Mouse (Mus musculus) forebrain, embryonic 10.5 days (tissue): ENCODE measurements around the gene Chst3. TPM values are rescaled to one million over a fixed set of nuclear protein-coding genes. Genes with fewer than 3 reads are reported as not detected.
"Not testable (repeated sequence)": the region's sequence is repeated elsewhere in the genome, so short reads cannot be mapped to it uniquely, and the experiment has no call there.

Experiments used
- DNase-seq: peaks from one replicate; pipeline ENCODE4 v3.0.0-alpha.2; 2017; ENCODE audit warnings: low spot score; ENCODE audit errors: extremely low spot score
- H3K27ac ChIP-seq: fragments of 300-500 bp; sonication (generic); 2 replicates; pipeline ENCODE4 v1.5.1; 2016; ENCODE audit warnings: mild to moderate bottlenecking
- H3K27me3 ChIP-seq: fragments of 300-500 bp; sonication (generic); 2 replicates; pipeline ENCODE4 v1.6.1; 2016; ENCODE audit warnings: mild to moderate bottlenecking; ENCODE audit not compliant: poor library complexity, severe bottlenecking
- H3K36me3 ChIP-seq: fragments of 300-500 bp; sonication (generic); replicated peaks from 2 replicates; pipeline ENCODE4 v1.6.1; 2016; ENCODE audit warnings: mild to moderate bottlenecking, moderate library complexity
- H3K4me1 ChIP-seq: fragments of 300-500 bp; sonication (generic); 2 replicates; pipeline ENCODE4 v1.6.1; 2016
- H3K4me3 ChIP-seq: fragments of 300-500 bp; sonication (generic); 2 replicates; pipeline ENCODE4 v1.5.1; 2016; ENCODE audit warnings: mild to moderate bottlenecking, moderate library complexity
- H3K9me3 ChIP-seq: fragments of 300-500 bp; sonication (generic); 2 replicates; pipeline ENCODE4 v1.6.1; 2016; ENCODE audit warnings: mild to moderate bottlenecking, moderate library complexity
- WGBS: fragments of 180-500 bp; shearing (Covaris S2); methylation state at CpG from one replicate; pipeline ENCODE4 v1.1.7; 2016; 5-methylcytosine and 5-hydroxymethylcytosine counted together
- polyA plus RNA-seq: library from polyadenylated mRNA; unstranded; fragments of >200 nt; fragmentation: Nextera tagmentation; extraction: Ambion mirVana; gene quantifications from 2 replicates; pipeline ENCODE4 v1.2.1, GENCODE M21; 2016

The Chst3 gene
- polyA plus RNA-seq, 1 experiment from 2014 or later, result 2.4 TPM

GRCm38 (mm10) chr10:60224601-60225000, 5.5 kb upstream of the Chst3 start:
- Histone ChIP-seq H3K9me3 (no peaks in the 10 kb centered on the region), H3K4me3 (no peak overlapping the region), H3K4me1 (peaks cover 5% of the 10 kb centered on the region), H3K36me3 (no peaks in the 10 kb centered on the region), H3K27me3 (peaks cover 11% of the 10 kb centered on the region), H3K27ac (no peak overlapping the region)
- no peak for DNase-seq
- WGBS, result 76% methylated on average over 2 of the region's 2 CpGs

GRCm38 (mm10) chr10:60221571-60222259, 2.7 kb upstream of the Chst3 start:
- H3K4me3 ChIP-seq, H3K36me3 ChIP-seq, DNase-seq, H3K27ac ChIP-seq, H3K9me3 ChIP-seq: not testable (repeated sequence)
- WGBS, result 92% methylated on average over 5 of the region's 5 CpGs
- Histone ChIP-seq H3K27me3 (peaks cover 39% of the 10 kb centered on the region), H3K4me1 (peaks cover 34% of the 10 kb centered on the region)

- no peak overlapping the region for H3K27ac ChIP-seq
- 85% methylated on average over 4 of the region's 4 CpGs for WGBS
- H3K4me1 ChIP-seq, result peaks cover 45% of the 10 kb centered on the region
- no peak overlapping the region for H3K4me3 ChIP-seq
- no peak for DNase-seq
- peaks cover 45% of the 10 kb centered on the region for H3K27me3 ChIP-seq
- H3K9me3 ChIP-seq, result no peaks in the 10 kb centered on the region
- H3K36me3 ChIP-seq, result peaks cover 2% of the 10 kb centered on the region; the same call in 1 of the 2 replicates
These were observed 1.5 kb upstream of the Chst3 start for GRCm38 (mm10) chr10:60220607-60221006.

- DNase-seq, result no peak
These were observed 1.0 kb upstream of the Chst3 start for GRCm38 (mm10) chr10:60220042-60220523.

GRCm38 (mm10) chr10:60218033-60218590, 948 bp downstream of the Chst3 start:
- H3K9me3 ChIP-seq, result no peaks in the 10 kb centered on the region
- peaks cover 56% of the 10 kb centered on the region for H3K27me3 ChIP-seq
- peaks cover 2% of the 10 kb centered on the region; the same call in 1 of the 2 replicates for H3K36me3 ChIP-seq
- DNase-seq, result peak; percentile 50
- H3K4me3 ChIP-seq, result peak overlapping the region; percentile 84
- H3K4me1 ChIP-seq, result peaks cover 61% of the 10 kb centered on the region
- 4% methylated on average over 18 of the region's 18 CpGs for WGBS
- H3K27ac ChIP-seq, result peak overlapping the region; percentile 93

More at GRCm38 (mm10) chr10:60220042-60220523, 1.0 kb upstream of the Chst3 start:
- peaks cover 50% of the 10 kb centered on the region for H3K4me1 ChIP-seq
- H3K4me3 ChIP-seq, result peak overlapping the region; percentile 84; the same call in 1 of the 2 replicates
- 62% methylated on average over 5 of the region's 5 CpGs for WGBS
- peak overlapping the region; percentile 93 for H3K27ac ChIP-seq
- peaks cover 2% of the 10 kb centered on the region; the same call in 1 of the 2 replicates for H3K36me3 ChIP-seq
- H3K9me3 ChIP-seq, result no peaks in the 10 kb centered on the region
- peaks cover 50% of the 10 kb centered on the region for H3K27me3 ChIP-seq

GRCm38 (mm10) chr10:60216331-60217095, 2.5 kb downstream of the Chst3 start:
- Histone ChIP-seq H3K4me3 (peak overlapping the region; percentile 84; the same call in 1 of the 2 replicates), H3K27ac (no peak overlapping the region), H3K27me3 (peaks cover 56% of the 10 kb centered on the region), H3K36me3 (peaks cover 2% of the 10 kb centered on the region; the same call in 1 of the 2 replicates), H3K4me1 (peaks cover 74% of the 10 kb centered on the region), H3K9me3 (no peaks in the 10 kb centered on the region)
- 85% methylated on average over 11 of the region's 11 CpGs for WGBS
- no peak for DNase-seq

- H3K4me3 ChIP-seq, result no peak overlapping the region
- DNase-seq, result no peak
- H3K36me3 ChIP-seq, result peaks cover 2% of the 10 kb centered on the region; the same call in 1 of the 2 replicates
- 76% methylated on average over 14 of the region's 14 CpGs for WGBS
- peaks cover 52% of the 10 kb centered on the region for H3K27me3 ChIP-seq
- no peak overlapping the region for H3K27ac ChIP-seq
- H3K9me3 ChIP-seq, result no peaks in the 10 kb centered on the region
- H3K4me1 ChIP-seq, result peaks cover 80% of the 10 kb centered on the region
These were observed 3.7 kb downstream of the Chst3 start for GRCm38 (mm10) chr10:60215077-60215960.

- Histone ChIP-seq H3K4me1 (peaks cover 77% of the 10 kb centered on the region), H3K4me3 (no peak overlapping the region), H3K27ac (peak overlapping the region; percentile 21), H3K36me3 (peaks cover 2% of the 10 kb centered on the region; the same call in 1 of the 2 replicates), H3K9me3 (no peaks in the 10 kb centered on the region), H3K27me3 (peaks cover 28% of the 10 kb centered on the region)
- no peak for DNase-seq
- 51% methylated on average over 11 of the region's 11 CpGs for WGBS
These were observed 6.3 kb downstream of the Chst3 start for GRCm38 (mm10) chr10:60212589-60213379.

GRCm38 (mm10) chr10:60211501-60212005, 7.5 kb downstream of the Chst3 start:
- no peak overlapping the region for H3K4me3 ChIP-seq
- H3K36me3 ChIP-seq, result peaks cover 2% of the 10 kb centered on the region; the same call in 1 of the 2 replicates
- H3K9me3 ChIP-seq, result no peaks in the 10 kb centered on the region
- WGBS, result 77% methylated on average over 8 of the region's 8 CpGs
- H3K27me3 ChIP-seq, result peaks cover 15% of the 10 kb centered on the region
- peak overlapping the region; percentile 12; the same call in 1 of the 2 replicates for H3K27ac ChIP-seq
- no peak for DNase-seq
- peaks cover 65% of the 10 kb centered on the region for H3K4me1 ChIP-seq

- H3K9me3 ChIP-seq, result no peaks in the 10 kb centered on the region
- WGBS, result 75% methylated on average over 2 of the region's 2 CpGs
- peaks cover 9% of the 10 kb centered on the region for H3K27me3 ChIP-seq
- peak overlapping the region; percentile 44; the same call in 1 of the 2 replicates for H3K27ac ChIP-seq
- no peaks in the 10 kb centered on the region for H3K36me3 ChIP-seq
- H3K4me3 ChIP-seq, result no peak overlapping the region
- DNase-seq, result no peak
- peaks cover 63% of the 10 kb centered on the region for H3K4me1 ChIP-seq
These were observed 8.6 kb downstream of the Chst3 start for GRCm38 (mm10) chr10:60210468-60210867.

- DNase-seq, result no peak
- no peaks in the 10 kb centered on the region for H3K36me3 ChIP-seq
- H3K4me3 ChIP-seq, result no peak overlapping the region
- H3K9me3 ChIP-seq, result no peaks in the 10 kb centered on the region
- WGBS, result 77% methylated on average over 5 of the region's 5 CpGs
- peaks cover 56% of the 10 kb centered on the region for H3K4me1 ChIP-seq
- peak overlapping the region; percentile 66 for H3K27ac ChIP-seq
- no peaks in the 10 kb centered on the region for H3K27me3 ChIP-seq
These were observed 9.8 kb downstream of the Chst3 start for GRCm38 (mm10) chr10:60209237-60209636.
